Mouse (Mus musculus) retina, postnatal 1 day (tissue): ENCODE measurements around the gene Fut1.

ENCODE experiments used
- DNase-seq: peaks from one replicate; pipeline ENCODE4 v3.0.0-alpha.2; 2012

Gene Fut1

DNA sequence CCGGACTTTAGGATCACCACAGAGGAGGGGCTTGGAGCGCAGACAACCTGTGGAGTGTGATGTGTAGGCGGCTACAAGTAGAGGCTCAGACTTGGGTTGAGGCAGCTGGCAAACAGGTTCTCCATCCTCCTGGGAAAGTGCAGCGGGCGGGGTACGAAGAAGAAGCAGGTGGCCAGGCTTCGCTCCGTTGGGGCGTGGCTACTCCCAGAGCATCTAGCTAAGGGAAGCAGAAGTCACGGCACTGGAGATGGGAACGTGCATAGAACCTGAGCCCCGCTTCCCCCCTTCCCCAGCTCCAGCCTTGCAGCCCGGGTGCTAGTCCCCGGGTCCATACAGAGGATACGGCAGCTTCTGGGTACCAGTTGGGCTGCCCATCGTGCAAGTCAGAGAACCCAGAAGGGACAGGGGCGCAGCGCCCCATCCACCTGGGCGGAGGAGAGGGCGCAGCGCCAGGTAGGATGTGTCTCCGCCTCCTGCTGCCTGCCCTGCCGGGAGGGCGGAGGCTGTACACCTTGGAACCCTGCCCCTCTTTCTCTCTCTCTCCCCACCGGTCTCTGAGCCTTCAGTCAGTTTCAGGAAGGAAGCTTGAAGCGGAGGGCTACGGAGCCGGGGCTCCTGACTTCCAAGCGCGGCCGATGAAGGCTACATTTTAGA, at the start of gene Fut1:
Fut1 (plus strand) TSS at position 248 of the 654 bp plus-strand sequence.
- DNase-seq: no peak

DNA sequence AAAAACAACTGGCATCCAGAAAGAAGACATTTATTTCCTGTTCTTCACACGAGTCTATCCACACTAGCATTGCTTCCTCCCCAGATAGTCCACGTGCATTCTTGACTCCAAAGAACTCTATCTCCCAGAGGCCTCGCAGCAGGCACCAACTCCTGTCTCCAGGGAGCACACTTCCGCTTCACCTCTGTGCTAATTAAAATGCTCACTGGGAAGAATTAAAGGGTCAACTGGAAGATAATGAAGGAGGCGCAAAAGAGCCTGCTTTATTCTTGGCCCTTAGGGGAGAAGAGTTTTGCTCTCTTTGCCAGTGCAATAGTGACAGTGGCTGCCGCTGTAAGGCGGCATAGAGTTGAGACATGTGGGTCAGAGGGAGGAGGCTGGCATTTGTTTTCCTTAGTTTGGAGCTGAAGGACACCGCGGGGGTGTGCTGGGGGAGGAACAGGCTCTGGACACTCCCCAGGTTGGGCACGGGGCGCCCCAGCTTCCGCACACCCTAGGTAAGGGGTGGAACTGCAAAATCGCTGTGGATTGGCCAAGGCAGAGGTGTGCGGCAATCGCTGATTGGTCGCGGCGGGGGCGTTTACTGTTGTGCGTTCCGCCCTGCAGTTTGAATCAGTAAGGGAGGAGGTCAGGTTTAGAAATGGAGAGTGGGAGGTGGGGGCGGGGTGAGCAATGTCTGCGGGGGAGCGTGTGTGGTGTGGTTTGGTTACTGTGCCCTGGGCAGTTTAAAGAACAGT, 49.1 kb upstream of the Fut1 start:
- DNase-seq: peak; percentile 93

DNA sequence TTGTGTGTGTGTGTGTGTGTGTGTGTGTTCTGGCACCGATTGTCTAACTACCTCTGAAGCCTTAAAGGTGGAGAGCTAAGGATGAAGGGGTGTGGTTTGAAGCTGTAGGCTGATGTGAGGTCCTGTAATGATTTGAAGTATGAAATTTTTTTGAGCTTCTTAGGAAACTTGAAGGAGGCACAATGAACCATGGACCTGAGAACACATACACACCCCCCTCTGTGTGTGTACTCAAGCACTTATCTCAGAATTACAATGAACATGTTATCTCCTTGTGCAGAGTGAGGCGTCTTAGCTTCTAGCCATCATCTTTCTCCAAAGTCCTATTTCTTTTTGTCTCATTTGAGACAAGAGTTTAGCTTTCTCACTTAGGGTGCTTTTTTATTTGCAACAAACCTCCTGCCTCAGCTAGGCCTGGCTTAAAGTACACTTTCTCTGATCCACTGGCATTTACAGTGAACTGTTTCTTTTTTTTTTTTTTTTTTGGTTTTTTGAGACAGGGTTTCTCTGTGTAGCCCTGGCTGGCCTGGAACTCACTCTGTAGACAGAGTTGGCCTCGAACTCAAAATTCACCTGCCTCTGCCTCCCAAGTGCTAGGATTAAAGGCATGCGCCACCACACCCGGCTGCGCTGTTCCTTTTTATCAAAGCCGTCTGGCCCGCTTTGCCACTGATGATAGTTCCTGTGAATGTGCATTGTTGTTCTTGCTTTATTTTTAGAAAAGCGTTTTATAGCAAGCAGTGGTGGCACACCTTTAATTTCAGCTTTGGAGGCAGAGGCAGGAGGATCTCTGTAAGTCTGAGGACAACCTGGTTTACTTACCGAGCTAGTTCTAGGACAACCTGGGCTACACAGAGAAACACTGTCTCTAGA, 48.3 kb upstream of the Fut1 start:
- DNase-seq: no peak

DNA sequence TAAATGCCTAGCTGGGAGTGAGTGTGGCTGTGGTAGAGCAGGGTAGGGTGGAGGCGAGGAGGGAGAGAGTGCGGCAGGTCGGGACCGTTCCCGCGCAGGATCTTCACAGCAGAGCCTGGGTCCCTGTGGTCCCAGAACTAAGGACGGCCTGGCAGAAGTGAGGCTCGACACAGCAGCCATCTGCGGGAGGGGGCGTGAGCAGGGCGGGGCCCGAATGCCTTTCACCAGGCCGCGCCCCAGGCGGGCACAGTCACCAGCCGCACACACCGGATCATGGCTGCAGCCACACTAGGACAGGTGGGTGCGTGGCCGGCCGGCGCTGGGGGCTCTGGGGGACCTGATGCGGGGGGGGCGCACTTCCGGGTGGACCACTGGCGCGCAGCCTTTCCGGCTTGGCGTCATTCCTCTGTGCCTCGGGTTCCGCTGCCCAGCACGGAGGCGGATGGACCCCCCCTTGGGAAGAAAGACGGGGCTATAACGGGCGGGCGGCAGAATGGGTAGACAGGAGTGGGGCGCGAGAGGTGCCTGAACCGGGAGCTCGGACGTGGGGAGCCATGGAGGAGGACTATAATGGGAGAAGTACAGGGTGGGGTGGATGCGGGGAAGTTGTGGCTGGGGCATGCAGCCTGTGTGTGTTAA, 46.9 kb upstream of the Fut1 start, which contains the start of gene Bcat2:
Bcat2 (plus strand) TSS at position 51 of the 639 bp plus-strand sequence.
- DNase-seq: peak; percentile 84

DNA sequence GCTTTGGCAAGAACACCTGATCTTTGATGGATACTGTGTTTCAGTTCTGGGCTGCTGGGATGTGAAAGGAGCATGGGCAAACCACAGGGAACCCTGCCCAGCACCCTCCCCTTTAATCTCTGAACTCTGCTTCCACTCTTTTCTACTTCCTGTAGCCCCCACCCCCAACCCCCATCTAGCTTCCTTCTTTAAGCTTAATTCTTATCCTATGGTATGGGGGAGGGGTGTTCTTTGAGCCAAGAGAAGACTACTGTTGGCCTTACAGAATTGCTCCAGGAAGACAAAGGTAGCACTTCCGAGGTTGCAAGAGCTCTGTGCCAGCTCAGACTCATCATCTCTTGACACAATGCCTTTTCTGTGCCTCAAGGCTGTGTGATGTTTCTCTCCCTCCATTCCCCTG, 45.1 kb upstream of the Fut1 start:
- no peak for DNase-seq

DNA sequence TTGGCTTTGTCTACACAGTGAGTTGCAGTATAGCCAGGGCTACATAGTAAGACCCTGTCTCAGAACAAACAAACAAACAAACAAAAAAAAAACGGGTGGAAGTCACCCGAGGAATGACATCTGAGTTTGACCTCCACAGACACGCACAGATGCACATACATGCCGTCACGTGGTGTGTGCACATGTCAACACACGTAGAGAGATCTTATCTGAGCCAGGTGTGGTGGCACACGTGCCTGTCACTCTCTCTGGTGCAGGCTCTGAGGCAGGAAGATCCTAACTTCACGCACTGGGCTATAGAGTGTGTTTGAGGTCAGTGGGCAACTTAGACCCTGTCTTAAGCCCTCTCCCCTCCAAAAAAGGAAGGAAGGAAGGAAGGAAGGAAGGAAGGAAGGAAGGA, 43.1 kb upstream of the Fut1 start:
- DNase-seq: no peak

DNA sequence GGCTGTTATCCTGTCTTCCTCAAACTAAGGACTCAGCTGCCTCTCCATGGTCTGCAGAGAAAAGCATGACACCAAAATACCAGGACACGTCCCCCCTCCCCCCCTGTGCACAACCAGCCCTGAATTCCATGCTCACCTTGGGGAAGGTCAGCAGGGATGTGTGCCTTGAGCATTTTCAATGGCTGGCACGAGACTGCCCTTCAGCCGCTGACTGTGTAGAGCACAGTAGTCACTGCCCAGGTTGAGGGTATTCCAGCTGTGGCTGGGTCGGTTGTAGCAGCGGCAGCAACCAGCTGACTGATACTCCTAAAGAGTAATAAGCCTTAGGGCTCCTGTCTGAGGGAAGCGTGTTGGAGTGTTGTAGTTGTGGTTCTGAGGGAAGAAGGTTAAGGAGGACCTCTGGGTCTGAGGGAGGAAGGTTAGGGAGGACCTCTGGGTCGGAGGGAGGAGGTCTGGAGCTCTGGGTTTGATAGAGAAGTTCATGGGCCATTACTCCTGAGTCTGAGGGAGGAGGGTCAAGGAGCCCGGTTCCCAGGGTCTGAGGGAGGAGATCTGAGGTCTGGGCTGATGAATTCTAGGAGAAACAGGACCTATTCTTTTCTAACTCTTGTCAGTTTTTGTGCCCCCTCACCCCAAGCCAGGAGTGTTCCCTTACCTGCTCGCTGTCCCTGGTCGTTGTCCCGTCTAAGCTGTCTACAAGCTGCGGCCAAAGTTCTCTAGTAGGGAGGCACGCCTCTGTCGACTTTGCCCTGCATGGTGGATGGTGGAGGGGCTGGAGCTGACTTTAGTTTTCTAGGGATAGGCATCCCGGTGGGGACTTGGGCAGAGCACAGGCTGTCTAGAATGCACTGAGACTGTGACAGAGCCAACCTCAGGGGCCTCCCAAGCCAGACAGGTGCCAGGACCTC, 42.4 kb upstream of the Fut1 start:
- DNase-seq: no peak

DNA sequence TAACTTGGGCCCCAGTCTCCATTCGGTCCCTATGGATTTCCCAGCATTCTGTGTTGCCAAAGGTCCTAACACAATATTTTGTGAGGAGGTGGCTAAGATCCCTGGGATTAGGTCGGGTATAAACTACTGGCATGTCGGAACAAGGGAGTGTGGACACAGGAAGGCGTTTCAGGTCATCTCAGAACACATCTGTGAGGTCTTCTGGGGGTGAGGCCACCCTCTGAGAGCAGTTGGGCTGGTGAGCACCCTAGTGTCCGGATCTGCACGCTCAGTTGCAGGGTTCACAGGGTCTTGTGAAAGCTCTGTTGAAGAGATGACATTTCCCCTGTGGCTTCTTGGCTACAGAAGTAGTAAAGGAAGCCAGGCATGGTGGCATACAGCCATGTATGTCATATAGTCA, 31.2 kb upstream of the Fut1 start:
- no peak for DNase-seq

DNA sequence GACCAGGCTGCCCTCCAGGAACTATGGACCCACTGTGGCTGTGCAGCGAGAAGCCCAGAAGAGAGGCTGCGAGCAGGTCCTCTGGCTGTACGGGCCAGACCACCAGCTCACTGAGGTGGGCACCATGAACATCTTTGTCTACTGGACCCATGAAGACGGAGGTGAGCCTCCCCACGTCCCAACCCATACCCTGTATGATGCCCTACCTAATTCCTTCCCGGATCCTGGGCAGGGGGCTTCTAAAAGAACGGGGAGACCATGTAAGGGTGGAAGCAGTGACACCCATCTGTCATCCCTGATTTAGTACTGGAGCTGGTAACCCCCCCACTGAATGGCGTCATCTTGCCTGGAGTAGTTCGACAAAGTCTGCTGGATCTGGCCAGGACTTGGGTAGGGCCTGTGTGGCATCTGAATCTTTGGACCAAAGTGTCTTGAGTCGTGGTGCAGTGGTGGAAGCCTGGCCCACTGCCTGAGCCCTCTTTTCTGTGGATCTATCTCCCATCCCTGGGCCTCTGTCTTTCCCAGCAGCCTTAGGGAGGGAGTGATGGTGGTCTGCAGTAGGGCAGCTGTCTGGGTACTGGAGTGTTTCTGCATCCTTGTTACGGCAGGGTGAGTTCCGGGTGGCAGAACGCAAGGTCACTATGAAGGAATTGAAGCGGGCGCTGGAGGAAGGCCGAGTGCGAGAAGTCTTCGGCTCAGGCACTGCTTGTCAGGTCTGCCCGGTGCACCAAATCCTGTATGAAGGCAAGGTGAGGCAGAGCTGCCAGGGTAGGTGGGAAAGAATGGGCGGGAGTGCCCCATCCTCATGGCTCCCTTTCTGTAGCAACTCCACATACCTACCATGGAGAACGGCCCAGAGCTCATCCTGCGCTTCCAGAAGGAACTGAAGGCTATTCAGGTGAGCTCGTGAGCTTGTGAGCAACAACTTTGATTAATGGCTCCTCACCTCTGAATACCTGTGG, 29.2 kb upstream of the Fut1 start:
- no peak for DNase-seq

DNA sequence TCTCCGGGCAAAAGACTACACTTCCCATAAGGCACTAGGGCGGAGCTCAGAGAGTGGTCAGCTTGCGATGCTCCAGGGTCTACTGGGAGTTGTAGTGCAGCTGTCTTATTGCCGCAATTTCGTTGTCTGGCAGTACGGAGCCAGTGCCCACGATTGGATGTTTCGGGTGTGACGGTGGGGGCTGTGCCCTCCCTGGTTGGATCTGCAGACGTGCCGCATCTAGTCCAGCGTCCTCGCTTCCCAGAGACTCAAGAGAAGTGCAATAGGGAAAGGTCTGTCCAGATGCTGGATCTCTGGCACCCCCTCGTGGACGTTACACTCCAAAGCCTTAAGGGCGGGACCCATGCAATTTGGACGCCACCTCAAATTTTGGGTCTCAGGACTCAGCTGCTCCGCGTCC, 27.9 kb upstream of the Fut1 start:
- peak; percentile 98 for DNase-seq

DNA sequence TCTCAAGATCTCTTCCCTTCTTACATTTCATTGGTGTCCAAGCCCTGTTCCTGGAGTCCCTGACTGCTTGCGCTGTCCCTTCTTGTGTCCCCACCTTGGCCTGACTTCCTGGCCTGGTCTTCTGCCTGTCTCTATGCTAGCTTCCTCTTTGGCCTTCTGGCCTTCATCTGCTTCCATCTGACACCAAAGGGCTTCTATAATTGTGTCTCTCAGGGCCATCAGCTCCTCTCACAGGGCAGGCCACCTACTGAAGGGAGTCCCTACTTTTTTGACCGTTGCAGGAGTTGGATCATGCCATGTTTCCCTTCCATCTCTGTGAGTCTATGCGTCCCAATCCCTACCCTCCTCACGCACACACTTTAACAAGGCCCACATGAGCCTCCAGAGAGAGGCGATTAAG, 27.2 kb upstream of the Fut1 start:
- no peak for DNase-seq

DNA sequence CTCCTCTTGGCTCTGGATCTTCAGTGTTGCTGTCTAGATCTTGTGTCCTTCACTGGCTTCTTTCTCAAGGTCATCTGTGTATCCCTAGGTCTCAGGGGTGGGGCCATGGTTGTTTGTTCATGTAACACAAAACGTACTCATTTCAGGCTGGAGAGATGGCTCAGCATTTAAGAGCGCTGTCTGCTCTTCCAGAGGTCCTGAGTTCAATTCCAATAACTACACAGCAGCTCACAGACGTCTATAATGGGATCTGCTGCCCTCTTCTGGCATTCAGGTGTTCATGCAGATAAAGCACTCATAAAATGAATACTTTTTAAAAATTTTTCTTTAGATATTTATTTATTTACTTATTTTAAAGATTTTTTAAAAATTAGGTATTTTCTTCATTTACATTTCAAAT, 26.2 kb upstream of the Fut1 start:
- peak; percentile 25 for DNase-seq

DNA sequence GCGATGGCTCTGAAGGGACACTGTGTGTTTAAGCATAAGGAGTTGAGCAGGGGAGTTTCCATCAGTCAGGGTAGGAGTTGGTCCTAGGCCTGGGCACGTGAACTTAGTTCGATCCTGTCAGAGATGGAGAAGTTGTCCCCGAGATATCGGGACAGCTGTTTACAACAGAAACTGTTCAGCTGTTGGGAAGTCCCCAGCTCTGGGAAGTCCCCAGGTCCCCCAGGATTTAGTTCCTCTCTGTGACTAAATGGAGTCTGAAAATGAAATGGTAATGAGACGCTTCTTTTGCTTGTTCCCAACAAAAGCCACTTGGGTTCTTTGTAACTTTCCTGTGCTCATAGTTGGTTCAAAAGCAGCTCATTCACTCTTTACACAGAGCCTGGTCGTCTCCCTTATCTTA, 25.2 kb upstream of the Fut1 start:
- no peak for DNase-seq

DNA sequence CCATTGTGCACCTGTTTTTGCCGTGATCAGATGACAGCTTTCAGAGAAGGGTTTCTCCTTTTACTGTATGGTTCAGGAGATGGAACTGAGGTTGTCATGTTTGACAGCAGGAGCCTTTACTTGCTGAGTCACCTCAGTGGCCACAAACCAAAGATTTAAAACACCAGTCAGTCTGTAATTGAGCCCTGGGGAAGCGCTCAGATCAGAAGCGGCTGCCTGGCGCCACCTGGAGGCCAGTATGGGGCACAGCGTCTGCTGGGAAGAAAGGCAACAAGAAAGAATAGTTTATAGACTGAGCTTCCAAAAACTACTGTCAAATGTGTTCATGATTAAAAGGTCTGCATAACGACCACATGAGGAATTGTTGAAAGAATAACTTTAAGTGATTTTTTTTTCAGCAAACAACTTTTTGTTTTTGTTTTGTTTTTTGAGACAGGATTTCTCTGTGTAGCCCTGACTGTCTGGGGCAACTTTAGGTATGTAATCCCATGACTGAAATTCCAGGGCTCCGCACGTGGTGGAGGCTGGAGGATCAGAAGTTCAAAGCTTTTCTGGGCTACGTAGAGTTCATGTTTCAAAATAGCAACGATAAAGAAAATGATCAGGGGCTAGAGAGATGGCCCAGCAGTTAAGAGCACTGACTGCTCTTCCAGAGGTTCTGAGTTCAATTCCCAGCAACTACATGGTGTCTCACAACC, 23.8 kb upstream of the Fut1 start:
- peak; percentile 76 for DNase-seq

DNA sequence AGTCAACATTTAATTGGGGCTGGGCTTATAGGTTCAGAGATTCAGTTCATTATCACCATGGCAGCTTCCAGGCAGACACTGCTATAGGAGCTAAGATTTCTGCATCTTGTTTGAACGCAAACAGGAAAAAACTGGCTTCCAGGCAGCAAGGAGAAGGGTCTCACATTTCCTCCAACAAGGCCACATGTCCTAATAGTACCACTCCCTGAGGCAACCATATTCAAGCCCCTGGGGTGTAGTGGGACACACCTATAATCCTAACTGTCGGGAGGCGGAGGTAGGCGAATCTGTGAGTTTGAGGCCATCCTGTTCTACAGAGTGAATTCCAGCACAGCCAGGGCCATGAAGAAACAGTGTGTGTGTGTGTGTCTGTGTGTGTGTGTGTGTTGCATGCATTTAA, 21.9 kb upstream of the Fut1 start:
- no peak for DNase-seq

DNA sequence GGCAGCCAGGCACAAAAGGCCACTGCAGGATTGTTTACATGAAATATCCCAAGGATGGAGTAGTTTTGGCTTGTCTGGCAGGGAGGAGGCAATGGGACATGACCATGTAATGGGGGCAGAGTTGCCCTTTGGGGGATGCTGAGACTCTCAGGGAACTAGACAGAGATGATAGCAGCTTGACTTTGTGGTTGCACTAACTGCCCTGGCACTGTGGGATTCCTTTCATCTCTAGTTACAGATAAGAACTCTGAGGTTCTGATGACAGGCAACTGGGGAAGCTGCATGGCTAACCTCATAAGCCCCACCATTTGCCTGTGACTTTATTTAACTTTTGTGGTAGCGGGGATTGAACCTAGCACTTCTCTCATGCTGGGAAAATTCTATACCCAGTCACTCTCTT, 21.0 kb upstream of the Fut1 start:
- DNase-seq: no peak

DNA sequence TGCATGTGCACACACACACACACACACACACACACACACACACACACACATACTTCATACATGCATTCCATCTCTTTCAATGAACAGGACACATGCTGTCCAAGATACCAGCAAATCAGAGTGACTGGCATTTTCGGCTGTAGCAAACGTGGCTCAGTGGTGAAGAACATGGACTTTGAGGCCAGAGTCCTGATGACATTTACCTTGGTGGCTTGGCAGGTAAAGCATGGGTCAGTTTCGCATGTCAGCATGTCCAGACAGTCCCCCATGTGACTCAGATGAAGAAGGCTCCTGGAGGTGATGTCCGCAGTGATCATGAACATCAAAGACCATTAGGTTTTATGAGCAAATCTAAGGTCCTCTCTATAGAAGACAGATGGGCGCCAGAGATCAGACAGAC, 20.1 kb upstream of the Fut1 start:
- no peak for DNase-seq

DNA sequence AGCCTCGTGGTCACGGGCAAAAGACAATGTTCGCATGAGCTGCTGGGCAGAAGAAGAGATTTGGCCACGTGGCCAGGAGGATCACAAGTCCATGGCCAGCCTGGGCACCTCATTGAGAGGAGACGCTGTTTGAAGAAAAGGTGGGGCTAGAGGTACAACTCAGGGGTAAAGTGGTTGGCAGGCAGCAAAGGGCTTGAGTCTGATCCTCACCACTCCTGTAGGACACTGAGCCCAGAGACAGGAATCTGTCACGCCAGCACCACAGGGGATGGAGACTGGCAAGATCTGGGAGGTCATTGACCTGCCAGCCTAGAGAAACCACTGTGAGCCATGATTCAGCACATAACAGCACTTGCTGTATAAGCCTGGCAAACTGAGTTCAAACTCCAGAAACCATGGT, 19.6 kb upstream of the Fut1 start:
- no peak for DNase-seq

DNA sequence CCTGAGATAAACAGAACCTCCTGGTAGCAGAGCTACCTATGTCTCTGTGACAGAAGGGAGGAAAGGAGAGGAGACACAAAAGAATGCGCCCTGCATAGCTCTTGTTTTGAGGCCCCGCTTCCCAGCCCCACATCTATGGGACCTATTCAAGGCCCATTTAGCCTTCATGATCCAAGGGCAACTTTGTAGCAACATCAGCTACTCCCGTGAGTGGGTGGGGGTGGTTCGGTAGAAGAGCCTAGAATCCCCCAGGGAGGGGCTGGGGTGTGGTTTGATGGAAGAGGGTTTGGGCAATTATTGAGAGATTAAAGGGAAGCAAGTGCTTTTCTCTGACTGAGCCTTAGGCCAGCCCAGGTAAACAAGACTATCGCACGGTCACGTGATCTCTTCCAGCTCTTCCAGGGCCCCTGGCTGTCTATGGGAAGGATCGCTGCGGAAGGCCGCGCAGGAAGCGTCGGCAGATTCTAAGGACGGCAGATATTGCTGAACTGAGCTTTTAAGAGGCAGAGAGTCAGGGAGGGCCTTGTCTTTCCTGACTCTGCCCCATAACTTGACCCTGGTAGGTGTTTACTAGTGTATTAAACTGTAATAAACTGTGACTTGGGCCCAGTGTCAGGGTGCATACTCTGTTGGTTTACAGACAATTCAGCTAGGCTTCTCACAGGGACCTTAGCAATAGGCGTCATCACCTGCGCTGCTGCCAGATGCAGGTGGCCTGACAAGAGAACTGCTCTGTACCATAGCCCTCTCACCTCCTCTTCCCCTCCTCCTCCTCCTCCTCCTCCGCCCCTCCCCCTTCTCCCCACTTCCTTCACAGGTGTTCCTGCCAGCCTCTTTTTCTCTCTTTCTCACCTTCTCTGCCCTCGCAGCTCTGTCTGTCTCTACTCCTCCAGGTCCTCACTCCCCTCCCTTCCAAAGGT, 17.9 kb upstream of the Fut1 start:
- DNase-seq: no peak
